Comparison of ENCODE assay signal across 8 mouse cellular contexts in the genomic region with DNA sequence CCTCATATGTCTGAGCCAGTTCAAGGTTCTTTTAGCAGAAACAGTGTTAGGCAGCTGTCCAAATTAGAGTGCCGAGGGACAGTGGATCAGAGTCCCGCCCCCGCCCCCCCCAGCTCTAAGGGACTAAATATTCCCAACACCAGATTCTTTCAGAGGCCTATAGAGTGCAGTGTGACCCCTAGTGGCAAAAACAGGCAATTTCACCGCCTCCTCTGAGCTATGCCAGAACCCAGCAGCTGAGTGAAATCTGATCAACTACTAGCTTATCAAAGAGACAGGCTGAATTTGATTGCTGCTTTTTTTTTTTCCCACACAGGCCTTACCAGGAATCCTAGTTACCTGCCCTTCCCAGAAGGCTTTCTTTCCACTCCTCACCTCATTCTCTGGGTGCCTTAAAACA. TPM values are rescaled to one million over a fixed set of nuclear protein-coding genes. Genes with fewer than 3 reads are reported as not detected.
A peak's percentile ranks its signal among the peaks of the same experiment; 100 is the strongest.
DNase-seq lines count a peak whose midpoint lies in the region; ATAC-seq and TF ChIP-seq lines count a peak whose summit lies in the region.

No protein-coding gene starts in this region.

- 18% methylated on average over 4 of the region's 4 CpGs for WGBS in spleen, adult 2 months
- whole genome bisulfite sequencing in hindbrain, postnatal 0 days, result 16% methylated on average over 4 of the region's 4 CpGs
- 8% methylated on average over 4 of the region's 4 CpGs for WGBS in liver, embryonic 14.5 days (ENCODE audit: insufficient replicate concordance)

- H3K9me3 ChIP-seq in hindbrain, postnatal 0 days (ENCODE audit: low read length), result no peaks in the 10 kb centered on the region
- H3K9me3 ChIP-seq in liver, embryonic 14.5 days (ENCODE audit: control insufficient read depth, low read length), result no peaks in the 10 kb centered on the region

- no peaks in the 10 kb centered on the region for H3K27me3 ChIP-seq in spleen, adult 2 months (ENCODE audit: control insufficient read depth, insufficient read depth, low read length)
- H3K27me3 ChIP-seq in hindbrain, postnatal 0 days (ENCODE audit: insufficient read depth, low read length), result no peaks in the 10 kb centered on the region
- H3K27me3 ChIP-seq in liver, embryonic 14.5 days (ENCODE audit: control insufficient read depth, insufficient read depth, low read length), result no peaks in the 10 kb centered on the region

- no peak overlapping the region for H3K4me2 ChIP-seq in hindbrain, postnatal 0 days (ENCODE audit: low read depth, low read length)
- H3K4me2 ChIP-seq in liver, embryonic 14.5 days (ENCODE audit: low read depth), result no peak overlapping the region

- peak; percentile 42 for DNase-seq in cerebellum, adult 11 months
- DNase-seq in spleen, adult 2 months (ENCODE audit: low read depth in 1 of 2, low spot score in 2 of 2), result peak in 1 of 2 experiments; percentile 34
- DNase-seq in spleen, adult 12 weeks (ENCODE audit: low spot score), result no peak
- peak; percentile 62 for DNase-seq in hindbrain, postnatal 0 days (ENCODE audit: low spot score)
- DNase-seq in liver, embryonic 14.5 days (ENCODE audit: low read depth in 3 of 3, low spot score in 3 of 3), result no peak
- peak; percentile 32 to 59 for DNase-seq in right cerebral cortex, postnatal 36 days (ENCODE audit: low spot score in 2 of 2)

- no peak overlapping the region for H3K27ac ChIP-seq in spleen, adult 2 months (ENCODE audit: insufficient read depth, low read length)
- H3K27ac ChIP-seq in cortical plate, adult 2 months (ENCODE audit: insufficient read depth, low read length), result no peak overlapping the region
- no peak overlapping the region for H3K27ac ChIP-seq in hindbrain, postnatal 0 days
- no peak overlapping the region for H3K27ac ChIP-seq in liver, embryonic 14.5 days

- no peak for TF ChIP-seq EP300 in liver, embryonic 14.5 days (IDR thresholded peaks at IDR 0.05; ENCODE audit: low read depth)

- no peak overlapping the region for H3K9ac ChIP-seq in hindbrain, postnatal 0 days (replicated peaks; ENCODE audit: low read length)
- H3K9ac ChIP-seq in liver, embryonic 14.5 days (replicated peaks), result no peak overlapping the region

- TF ChIP-seq POLR2A in spleen, adult 2 months (IDR thresholded peaks at IDR 0.05; ENCODE audit: low read depth, low read length), result no peak
- no peak for TF ChIP-seq POLR2A in cortical plate, adult 2 months (IDR thresholded peaks at IDR 0.05; ENCODE audit: extremely low read depth, insufficient read depth, low read length)

- H3K36me3 ChIP-seq in spleen, adult 2 months (ENCODE audit: control insufficient read depth, insufficient read depth, low read length), result no peaks in the 10 kb centered on the region
- H3K36me3 ChIP-seq in hindbrain, postnatal 0 days (ENCODE audit: insufficient read depth, low read length), result no peaks in the 10 kb centered on the region
- H3K36me3 ChIP-seq in liver, embryonic 14.5 days (replicated peaks; ENCODE audit: control insufficient read depth, insufficient read depth, low read depth), result no peaks in the 10 kb centered on the region

- no peak for ATAC-seq in cerebellum, adult (ENCODE audit: insufficient number of reproducible peaks, low FRiP score, low TSS enrichment)
- ATAC-seq in hindbrain, postnatal 0 days, result no peak
- ATAC-seq in liver, embryonic 14.5 days (ENCODE audit: insufficient read depth), result no peak

- peak; percentile 39; the same call in 1 of the 2 replicates for TF ChIP-seq CTCF in spleen, adult 2 months (IDR thresholded peaks at IDR 0.05; ENCODE audit: extremely low read depth, insufficient read depth, insufficient read length, insufficient replicate concordance)
- peak; percentile 43 for TF ChIP-seq CTCF in cortical plate, adult 2 months (IDR thresholded peaks at IDR 0.05; ENCODE audit: extremely low read depth, insufficient read depth, low read length)
- TF ChIP-seq CTCF in hindbrain, postnatal 0 days (IDR thresholded peaks at IDR 0.05; ENCODE audit: low read depth), result peak; percentile 67
- peak; percentile 59 for TF ChIP-seq CTCF in liver, embryonic 14.5 days (IDR thresholded peaks at IDR 0.05; ENCODE audit: low read depth)

- H3K4me3 ChIP-seq in spleen, adult 2 months (ENCODE audit: extremely low read depth, insufficient read depth, insufficient read length), result no peak overlapping the region
- H3K4me3 ChIP-seq in cortical plate, adult 2 months (ENCODE audit: insufficient read depth, low read length), result no peak overlapping the region
- no peak overlapping the region for H3K4me3 ChIP-seq in hindbrain, postnatal 0 days (ENCODE audit: low read length)
- no peak overlapping the region for H3K4me3 ChIP-seq in liver, embryonic 14.5 days (ENCODE audit: insufficient read depth in 1 of 2, low read depth in 2 of 2, low read length in 2 of 2)

- H3K4me1 ChIP-seq in spleen, adult 2 months (ENCODE audit: control insufficient read depth, insufficient read depth, insufficient read length), result no peaks in the 10 kb centered on the region; the same call in 1 of the 2 replicates
- H3K4me1 ChIP-seq in cortical plate, adult 2 months (ENCODE audit: control insufficient read depth, insufficient read depth, low read length), result peaks cover 1% of the 10 kb centered on the region; the same call in 1 of the 2 replicates
- no peaks in the 10 kb centered on the region for H3K4me1 ChIP-seq in hindbrain, postnatal 0 days (ENCODE audit: insufficient read depth, low read length)
- peaks cover 0 to 3% of the 10 kb centered on the region in 2 experiments; a peak in 1 of 4 replicates for H3K4me1 ChIP-seq in liver, embryonic 14.5 days (replicated peaks; ENCODE audit: control insufficient read depth in 2 of 2, insufficient read depth in 2 of 2, low read length in 1 of 2)

RNA-seq across cellular contexts. Expression of a gene that starts 4.4 kb away (rescaled TPM):
- 8.4 and 10.8 TPM in 2 replicates for polyA plus RNA-seq in spleen, adult 2 months (2012; rRNA removed)
- polyA plus RNA-seq in cortical plate, adult 2 months (2012; rRNA removed), result 40.2 and 44.3 TPM in 2 replicates
- 30.5 and 31.1 TPM in 2 replicates for total RNA-seq in hindbrain, postnatal 0 days (2014; rRNA removed)
- 13.7 and 14.5 TPM in 2 replicates for polyA plus RNA-seq in hindbrain, postnatal 0 days (2015; fragmentation: Nextera tagmentation; extraction: Ambion mirVana)
- polyA plus RNA-seq in liver, embryonic 14.5 days (2012; rRNA removed), result 1.9 and 2.3 TPM in 2 replicates
- polyA plus RNA-seq in liver, embryonic 14.5 days (2014; fragmentation: Nextera tagmentation; extraction: Ambion mirVana), result 0.87 and 1.0 TPM in 2 replicates

RNA-seq across cellular contexts. Expression of a gene that starts 14.7 kb away (rescaled TPM):
- 189 and 193 TPM in 2 replicates for polyA plus RNA-seq in spleen, adult 2 months (2012; rRNA removed)
- 18.4 and 22.0 TPM in 2 replicates for polyA plus RNA-seq in cortical plate, adult 2 months (2012; rRNA removed)
- total RNA-seq in hindbrain, postnatal 0 days (2014; rRNA removed), result 5.4 and 10.2 TPM in 2 replicates
- polyA plus RNA-seq in hindbrain, postnatal 0 days (2015; fragmentation: Nextera tagmentation; extraction: Ambion mirVana), result 2.9 and 3.8 TPM in 2 replicates
- 16.9 and 19.9 TPM in 2 replicates for polyA plus RNA-seq in liver, embryonic 14.5 days (2012; rRNA removed)
- polyA plus RNA-seq in liver, embryonic 14.5 days (2014; fragmentation: Nextera tagmentation; extraction: Ambion mirVana), result 20.6 and 22.7 TPM in 2 replicates

RNA-seq across cellular contexts. Expression of a gene that starts 15.8 kb away (rescaled TPM):
- 8.0 and 9.4 TPM in 2 replicates for polyA plus RNA-seq in spleen, adult 2 months (2012; rRNA removed)
- polyA plus RNA-seq in cortical plate, adult 2 months (2012; rRNA removed), result 14.4 and 14.9 TPM in 2 replicates
- total RNA-seq in hindbrain, postnatal 0 days (2014; rRNA removed), result 9.7 and 12.0 TPM in 2 replicates
- 32.2 and 33.2 TPM in 2 replicates for polyA plus RNA-seq in hindbrain, postnatal 0 days (2015; fragmentation: Nextera tagmentation; extraction: Ambion mirVana)
- polyA plus RNA-seq in liver, embryonic 14.5 days (2012; rRNA removed), result 12.3 and 13.9 TPM in 2 replicates
- polyA plus RNA-seq in liver, embryonic 14.5 days (2014; fragmentation: Nextera tagmentation; extraction: Ambion mirVana), result 46.6 and 46.7 TPM in 2 replicates

RNA-seq across cellular contexts. Expression of a gene that starts 25.3 kb away (rescaled TPM):
- 0.36 and 0.52 TPM in 2 replicates for polyA plus RNA-seq in spleen, adult 2 months (2012; rRNA removed)
- polyA plus RNA-seq in cortical plate, adult 2 months (2012; rRNA removed), result 295 and 303 TPM in 2 replicates
- 65.4 and 75.9 TPM in 2 replicates for total RNA-seq in hindbrain, postnatal 0 days (2014; rRNA removed)
- polyA plus RNA-seq in hindbrain, postnatal 0 days (2015; fragmentation: Nextera tagmentation; extraction: Ambion mirVana), result 70.5 and 88.8 TPM in 2 replicates
- polyA plus RNA-seq in liver, embryonic 14.5 days (2012; rRNA removed), result 0.02 and 0.08 TPM in 2 replicates
- 0.05 and 0.06 TPM in 2 replicates for polyA plus RNA-seq in liver, embryonic 14.5 days (2014; fragmentation: Nextera tagmentation; extraction: Ambion mirVana)

Comparison
In these comparisons a context has a peak if more than half of its experiments do, and no peak if none do; other contexts are left out.
1. DNase-seq: peak in cerebellum, adult 11 months (single experiment), hindbrain, postnatal 0 days (single experiment) and right cerebral cortex, postnatal 36 days (2 of 2); none in spleen, adult 12 weeks (single experiment) and liver, embryonic 14.5 days (0 of 3).
2. Peak in every context shown above with its lines, with median percentiles within 50 percentile points of each other: CTCF ChIP-seq.